Mouse (Mus musculus) limb, embryonic 12.5 days (tissue): ENCODE measurements around the gene Zfp287. TPM values are rescaled to one million over a fixed set of nuclear protein-coding genes. Genes with fewer than 3 reads are reported as not detected.

Experiments
- ATAC-seq: fragments of 200-750 bp; cut with Nextera tagmentation; 2 replicates; pipeline ENCODE4 v1.8.0; 2017; ENCODE audit warnings: low read depth, moderate TSS enrichment; ENCODE audit not compliant: insufficient number of reproducible peaks, insufficient read depth, low FRiP score, low TSS enrichment
- H3K27ac ChIP-seq: fragments of 300-500 bp; sonication (generic); 2 replicates; pipeline ENCODE4 v1.5.1; 2016; ENCODE audit warnings: mild to moderate bottlenecking, moderate library complexity
- H3K27me3 ChIP-seq: fragments of 300-500 bp; sonication (generic); 2 replicates; pipeline ENCODE4 v1.6.1; 2016; ENCODE audit warnings: mild to moderate bottlenecking, moderate library complexity
- H3K36me3 ChIP-seq: fragments of 300-500 bp; sonication (generic); 2 replicates; pipeline ENCODE4 v1.6.1; 2016; ENCODE audit warnings: mild to moderate bottlenecking, moderate library complexity
- H3K4me1 ChIP-seq: fragments of 300-500 bp; sonication (generic); replicated peaks from 2 replicates; pipeline ENCODE4 v1.6.1; 2016
- H3K4me2 ChIP-seq: fragments of 300-500 bp; sonication (generic); 2 replicates; pipeline ENCODE4 v1.6.1; 2016; ENCODE audit warnings: mild to moderate bottlenecking, moderate library complexity
- H3K4me3 ChIP-seq: fragments of 300-500 bp; sonication (generic); replicated peaks from 2 replicates; pipeline ENCODE4 v1.5.1; 2016; ENCODE audit warnings: mild to moderate bottlenecking
- H3K9ac ChIP-seq: fragments of 300-500 bp; sonication (generic); replicated peaks from 2 replicates; pipeline ENCODE4 v1.6.1; 2016; ENCODE audit warnings: mild to moderate bottlenecking, moderate library complexity
- H3K9me3 ChIP-seq: fragments of 300-500 bp; sonication (generic); 2 replicates; pipeline ENCODE4 v1.6.1; 2016; ENCODE audit warnings: mild to moderate bottlenecking, moderate library complexity
- WGBS: fragments of 180-500 bp; shearing (Covaris S2); methylation state at CpG from one replicate; pipeline ENCODE4 v1.1.7; 2016; 5-methylcytosine and 5-hydroxymethylcytosine counted together
- polyA plus RNA-seq: library from polyadenylated mRNA; unstranded; fragments of >200 nt; fragmentation: Nextera tagmentation; extraction: Ambion mirVana; gene quantifications from 2 replicates; pipeline ENCODE4 v1.2.1, GENCODE M21; 2016

The Zfp287 gene
- polyA plus RNA-seq, 1 experiment from 2014 or later = 16.3 TPM

GRCm38 (mm10) chr11:62747227-62747626 is 15.5 kb upstream of the Zfp287 start:
- peaks cover 40% of the 10 kb centered on the region for H3K27me3 ChIP-seq
- peaks cover 13% of the 10 kb centered on the region for H3K4me1 ChIP-seq
- no peak overlapping the region for H3K27ac ChIP-seq
- WGBS = 72% methylated on average over 9 of the region's 9 CpGs
- H3K4me3 ChIP-seq = no peak overlapping the region
- no peak overlapping the region for H3K9ac ChIP-seq
- no peaks in the 10 kb centered on the region for H3K9me3 ChIP-seq
- ATAC-seq = no peak
- H3K36me3 ChIP-seq = no peaks in the 10 kb centered on the region
- no peak overlapping the region for H3K4me2 ChIP-seq

GRCm38 (mm10) chr11:62746001-62746533 is 14.4 kb upstream of the Zfp287 start:
- Histone ChIP-seq H3K27ac (no peak overlapping the region), H3K9ac (no peak overlapping the region), H3K4me1 (peaks cover 24% of the 10 kb centered on the region), H3K9me3 (no peaks in the 10 kb centered on the region), H3K27me3 (peaks cover 36% of the 10 kb centered on the region), H3K4me2 (peak overlapping the region; percentile 69), H3K4me3 (peak overlapping the region; percentile 40), H3K36me3 (no peaks in the 10 kb centered on the region)
- 0 out of 2 replicates have a peak, but pooled peaks have one; percentile 39 for ATAC-seq
- WGBS = 2% methylated on average over 27 of the region's 27 CpGs

GRCm38 (mm10) chr11:62744103-62744502 is 12.4 kb upstream of the Zfp287 start:
- Histone ChIP-seq H3K9me3 (no peaks in the 10 kb centered on the region), H3K36me3 (no peaks in the 10 kb centered on the region), H3K4me1 (peaks cover 24% of the 10 kb centered on the region), H3K27me3 (peaks cover 25% of the 10 kb centered on the region), H3K27ac (no peak overlapping the region), H3K4me3 (no peak overlapping the region), H3K4me2 (no peak overlapping the region), H3K9ac (no peak overlapping the region)
- no peak for ATAC-seq
- WGBS = 49% methylated on average over 5 of the region's 5 CpGs

- H3K36me3 ChIP-seq = no peaks in the 10 kb centered on the region
- no peak overlapping the region for H3K9ac ChIP-seq
- peaks cover 24% of the 10 kb centered on the region for H3K4me1 ChIP-seq
- no peak overlapping the region for H3K4me3 ChIP-seq
- 27% methylated on average over 10 of the region's 10 CpGs for WGBS
- no peaks in the 10 kb centered on the region for H3K9me3 ChIP-seq
- H3K27ac ChIP-seq = peak overlapping the region; percentile 47; the same call in 1 of the 2 replicates
- H3K27me3 ChIP-seq = peaks cover 14% of the 10 kb centered on the region
- ATAC-seq = peak; percentile 50; the same call in 1 of the 2 replicates
- peak overlapping the region; percentile 17; the same call in 1 of the 2 replicates for H3K4me2 ChIP-seq
Observed at GRCm38 (mm10) chr11:62742261-62742957, 10.7 kb upstream of the Zfp287 start.

GRCm38 (mm10) chr11:62741186-62741585 is 9.5 kb upstream of the Zfp287 start:
- Histone ChIP-seq H3K27me3 (0 out of 2 replicates have a peak, but pooled peaks cover 5% of the 10 kb centered on the region), H3K9ac (no peak overlapping the region), H3K27ac (no peak overlapping the region), H3K36me3 (no peaks in the 10 kb centered on the region), H3K4me2 (no peak overlapping the region), H3K4me1 (peaks cover 24% of the 10 kb centered on the region), H3K9me3 (no peaks in the 10 kb centered on the region), H3K4me3 (no peak overlapping the region)
- no peak for ATAC-seq
- WGBS = 92% methylated on average over 2 of the region's 2 CpGs

- Histone ChIP-seq H3K27me3 (peaks cover 4% of the 10 kb centered on the region), H3K9ac (no peak overlapping the region), H3K4me1 (peaks cover 8% of the 10 kb centered on the region), H3K36me3 (peaks cover 18% of the 10 kb centered on the region), H3K4me2 (no peak overlapping the region), H3K9me3 (no peaks in the 10 kb centered on the region), H3K4me3 (no peak overlapping the region), H3K27ac (no peak overlapping the region)
- ATAC-seq = no peak
- 86% methylated on average over 3 of the region's 3 CpGs for WGBS
Observed at GRCm38 (mm10) chr11:62732665-62733064, 960 bp upstream of the Zfp287 start.

- Histone ChIP-seq H3K27me3 (peaks cover 4% of the 10 kb centered on the region), H3K4me2 (peak overlapping the region; percentile 70), H3K9me3 (no peaks in the 10 kb centered on the region), H3K4me3 (peak overlapping the region; percentile 71), H3K36me3 (peaks cover 24% of the 10 kb centered on the region), H3K27ac (no peak overlapping the region), H3K4me1 (peaks cover 8% of the 10 kb centered on the region), H3K9ac (no peak overlapping the region)
- WGBS = 13% methylated on average over 5 of the region's 5 CpGs
- no peak for ATAC-seq
Observed at GRCm38 (mm10) chr11:62732022-62732387, 300 bp upstream of the Zfp287 start.

GRCm38 (mm10) chr11:62728276-62728675 is 3.4 kb downstream of the Zfp287 start:
- 92% methylated on average over 8 of the region's 8 CpGs for WGBS
- H3K4me2 ChIP-seq = no peak overlapping the region
- H3K27ac ChIP-seq = no peak overlapping the region
- H3K4me3 ChIP-seq = no peak overlapping the region
- peaks cover 55% of the 10 kb centered on the region for H3K36me3 ChIP-seq
- no peak for ATAC-seq
- H3K9me3 ChIP-seq = no peaks in the 10 kb centered on the region
- H3K27me3 ChIP-seq = no peaks in the 10 kb centered on the region
- H3K9ac ChIP-seq = no peak overlapping the region
- peaks cover 8% of the 10 kb centered on the region for H3K4me1 ChIP-seq

- H3K9ac ChIP-seq = no peak overlapping the region
Observed at GRCm38 (mm10) chr11:62710657-62711056, 21.0 kb downstream of the Zfp287 start.

GRCm38 (mm10) chr11:62708252-62708651 is 23.5 kb downstream of the Zfp287 start:
- Histone ChIP-seq H3K27ac (peak overlapping the region; percentile 59), H3K9me3 (no peaks in the 10 kb centered on the region), H3K27me3 (no peaks in the 10 kb centered on the region), H3K4me2 (no peak overlapping the region), H3K9ac (no peak overlapping the region), H3K4me3 (no peak overlapping the region), H3K4me1 (no peaks in the 10 kb centered on the region), H3K36me3 (peaks cover 32% of the 10 kb centered on the region)
- 72% methylated on average over 7 of the region's 7 CpGs for WGBS
- no peak for ATAC-seq

More at GRCm38 (mm10) chr11:62710657-62711056, 21.0 kb downstream of the Zfp287 start:
- no peak for ATAC-seq
- no peak overlapping the region for H3K4me2 ChIP-seq
- no peak overlapping the region for H3K4me3 ChIP-seq
- H3K4me1 ChIP-seq = no peaks in the 10 kb centered on the region
- peaks cover 54% of the 10 kb centered on the region for H3K36me3 ChIP-seq
- H3K27me3 ChIP-seq = no peaks in the 10 kb centered on the region
- H3K27ac ChIP-seq = no peak overlapping the region
- 93% methylated on average over 5 of the region's 5 CpGs for WGBS
- no peaks in the 10 kb centered on the region for H3K9me3 ChIP-seq

GRCm38 (mm10) chr11:62706141-62706540 is 25.6 kb downstream of the Zfp287 start:
- ATAC-seq = no peak
- no peak overlapping the region for H3K9ac ChIP-seq

More at GRCm38 (mm10) chr11:62706141-62706540, 25.6 kb downstream of the Zfp287 start:
- H3K27ac ChIP-seq = no peak overlapping the region
- H3K27me3 ChIP-seq = no peaks in the 10 kb centered on the region
- H3K4me1 ChIP-seq = no peaks in the 10 kb centered on the region
- no peak overlapping the region for H3K4me2 ChIP-seq
- 89% methylated on average over 2 of the region's 2 CpGs for WGBS
- peaks cover 14% of the 10 kb centered on the region for H3K36me3 ChIP-seq
- no peak overlapping the region for H3K4me3 ChIP-seq
- H3K9me3 ChIP-seq = no peaks in the 10 kb centered on the region
